Mouse (Mus musculus): Measurements from ENCODE around the gene 5730596B20Rik.

GRCm38 (mm10) chr6:52190906-52191810 lies 13.9 kb downstream of the 5730596B20Rik start, which contains the start of gene Hoxa4:
- TF ChIP-seq CTCF (conservative IDR thresholded peaks at IDR 0.05; ENCODE audit: low read length) = no peak
- no peak for TF ChIP-seq POU5F1 (IDR thresholded peaks at IDR 0.05; ENCODE audit: borderline replicate concordance, low read length)
- TF ChIP-seq NANOG (IDR thresholded peaks at IDR 0.05; ENCODE audit: borderline replicate concordance, low read length) = no peak
